Mouse (Mus musculus) forebrain, embryonic 11.5 days (tissue): Measurements from ENCODE around the gene Olfr835. TPM values are rescaled to one million over a fixed set of nuclear protein-coding genes. Genes with fewer than 3 reads are reported as not detected.

Experiments used
- ATAC-seq: fragments of 200-750 bp; cut with Nextera tagmentation; replicated peaks from 2 replicates; pipeline ENCODE4 v1.8.0; 2017; ENCODE audit warnings: moderate TSS enrichment; ENCODE audit not compliant: low FRiP score
- DNase-seq: peaks from one replicate; pipeline ENCODE4 v3.0.0-alpha.2; 2017; ENCODE audit warnings: low spot score
- H3K27ac ChIP-seq: fragments of 300-500 bp; sonication (generic); 2 replicates; pipeline ENCODE4 v1.5.1; 2014; ENCODE audit warnings: low read depth, low read length
- H3K27me3 ChIP-seq: fragments of 300-500 bp; sonication (generic); 2 replicates; pipeline ENCODE4 v1.6.1; 2014; ENCODE audit warnings: mild to moderate bottlenecking, low read length, mixed read lengths; ENCODE audit not compliant: control insufficient read depth, insufficient read depth
- H3K36me3 ChIP-seq: fragments of 300-500 bp; sonication (generic); 2 replicates; pipeline ENCODE4 v1.6.1; 2014; ENCODE audit warnings: mild to moderate bottlenecking, low read length, moderate library complexity, mixed read lengths; ENCODE audit not compliant: control insufficient read depth, insufficient read depth
- H3K4me1 ChIP-seq: fragments of 300-500 bp; sonication (generic); replicated peaks from 2 replicates; pipeline ENCODE4 v1.6.1; 2014; ENCODE audit warnings: low read length, mixed read lengths; ENCODE audit not compliant: control insufficient read depth, insufficient read depth
- H3K4me2 ChIP-seq: fragments of 300-500 bp; sonication (generic); 2 replicates; pipeline ENCODE4 v1.6.1; 2014; ENCODE audit warnings: low read depth, mild to moderate bottlenecking, low read length, moderate library complexity, mixed read lengths; ENCODE audit not compliant: severe bottlenecking
- H3K4me3 ChIP-seq: fragments of 300-500 bp; sonication (generic); 2 replicates; pipeline ENCODE4 v1.5.1; 2014; ENCODE audit warnings: low read depth, low read length
- H3K9ac ChIP-seq: fragments of 300-500 bp; sonication (generic); 2 replicates; pipeline ENCODE4 v1.6.1; 2014; ENCODE audit warnings: low read length
- H3K9me3 ChIP-seq: fragments of 300-500 bp; sonication (generic); 2 replicates; pipeline ENCODE4 v1.6.1; 2016; ENCODE audit warnings: low read length, mixed read lengths; ENCODE audit not compliant: control insufficient read depth
- WGBS: fragments of 180-500 bp; shearing (Covaris S2); extraction: QIAGEN DNeasy Blood & Tissue Kit; methylation state at CpG from one replicate; pipeline ENCODE4 v1.1.7; 2014; 5-methylcytosine and 5-hydroxymethylcytosine counted together
- polyA plus RNA-seq: library from polyadenylated mRNA; unstranded; fragments of >200 nt; fragmentation: Nextera tagmentation; extraction: Ambion mirVana; gene quantifications from 2 replicates; pipeline ENCODE4 v1.2.1, GENCODE M21; 2014

The Olfr835 gene
- not detected in 2 replicates for polyA plus RNA-seq

DNA sequence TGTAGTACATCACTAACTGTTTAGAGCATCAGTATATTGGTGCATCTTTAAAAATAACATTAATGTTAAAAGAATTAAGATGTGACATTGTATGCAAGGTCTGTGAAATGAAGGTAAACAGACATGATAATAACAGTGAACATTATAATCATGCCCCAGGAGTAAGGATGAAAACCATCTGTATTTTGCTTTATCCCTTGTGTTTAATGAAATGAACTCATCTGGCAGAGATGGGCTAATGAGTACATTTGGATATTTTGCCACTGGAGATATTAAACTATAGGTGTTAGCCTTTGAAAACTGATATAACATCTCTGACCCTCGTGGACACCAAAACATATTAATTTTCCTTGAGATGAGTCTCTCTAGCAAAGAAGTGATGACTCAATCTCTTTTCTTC, at the start of gene Olfr835:
TSS of gene Olfr835 (plus strand) at position 301 of the 400 bp plus-strand sequence.
- Histone ChIP-seq H3K9ac (no peak within 1 kb of the TSS), H3K4me2 (no peak within 1 kb of the TSS), H3K27me3 (no peaks in the 10 kb centered on the region), H3K27ac (no peak within 1 kb of the TSS), H3K4me1 (no peaks in the 10 kb centered on the region), H3K4me3 (no peak within 1 kb of the TSS), H3K36me3 (no peaks in the 10 kb centered on the region), H3K9me3 (no peaks in the 10 kb centered on the region; the same call in 1 of the 2 replicates)
- DNase-seq (no peak), ATAC-seq (no peak)
- WGBS = 61% methylated on average over 1 of the region's 1 CpGs

DNA sequence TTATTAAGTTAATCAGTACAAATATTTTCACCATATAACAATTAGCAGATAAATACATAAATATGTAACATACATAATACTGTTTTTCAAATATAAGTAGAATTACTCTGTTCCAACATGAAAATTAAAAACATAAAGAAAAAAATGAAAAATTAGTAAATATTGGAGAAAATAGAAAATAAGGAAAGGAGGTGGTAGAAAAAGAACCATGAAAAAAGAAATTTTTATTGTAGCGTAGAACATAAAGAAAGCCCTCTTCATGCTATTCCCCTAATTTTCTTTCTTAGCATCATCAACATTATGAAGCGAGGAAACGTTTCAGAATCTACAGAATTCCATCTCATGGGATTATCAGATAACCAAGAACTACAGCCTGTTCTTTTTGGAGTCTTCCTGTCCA, 44.8 kb upstream of the Olfr835 start, which contains the start of gene Olfr834:
TSS of gene Olfr834 (plus strand) at position 301 of the 400 bp plus-strand sequence.
- no peak for DNase-seq
- no peak for ATAC-seq
- Histone ChIP-seq H3K27me3 (no peaks in the 10 kb centered on the region), H3K4me3 (no peak within 1 kb of the TSS), H3K9ac (no peak within 1 kb of the TSS), H3K27ac (no peak within 1 kb of the TSS), H3K4me2 (no peak within 1 kb of the TSS), H3K9me3 (no peaks in the 10 kb centered on the region), H3K4me1 (no peaks in the 10 kb centered on the region), H3K36me3 (no peaks in the 10 kb centered on the region)
- 74% methylated on average over 3 of the region's 3 CpGs for WGBS

DNA sequence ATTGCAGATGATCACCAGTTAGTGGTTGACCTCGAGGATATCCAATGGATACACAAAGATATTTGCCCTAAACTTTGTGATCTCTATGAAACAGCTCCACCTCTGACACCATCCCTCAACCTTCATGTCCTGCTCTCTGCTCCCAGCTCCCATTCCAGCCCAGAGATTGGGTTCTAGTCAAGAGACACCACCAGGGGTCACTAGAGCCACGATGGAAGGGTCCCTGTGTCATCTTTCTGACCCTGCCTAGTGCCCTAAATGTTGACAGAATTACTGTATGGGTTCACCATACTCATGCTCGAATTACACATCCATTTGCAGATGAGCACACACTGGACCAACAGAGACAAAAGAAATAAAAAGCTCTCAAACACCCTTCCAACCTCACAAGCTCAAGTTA, 52.5 kb downstream of the Olfr835 start:
- Histone ChIP-seq H3K27me3 (no peaks in the 10 kb centered on the region), H3K4me2 (no peak overlapping the region), H3K36me3 (no peaks in the 10 kb centered on the region), H3K4me1 (no peaks in the 10 kb centered on the region), H3K9ac (no peak overlapping the region), H3K4me3 (no peak overlapping the region), H3K27ac (no peak overlapping the region), H3K9me3 (no peaks in the 10 kb centered on the region; the same call in 1 of the 2 replicates)
- no peak for DNase-seq
- ATAC-seq = no peak
- 41% methylated on average over 3 of the region's 3 CpGs for WGBS

Other genes starting within 250 kb of the Olfr835 start
- gene Olfr828, start 213.2 kb upstream of the Olfr835 start, polyA plus RNA-seq = not detected in 2 replicates
- gene Olfr829, start 177.8 kb upstream of the Olfr835 start, polyA plus RNA-seq = not detected in 2 replicates
- gene Olfr830, start 158.0 kb upstream of the Olfr835 start, polyA plus RNA-seq = not detected in 2 replicates
- not detected in 2 replicates for gene Olfr832, start 95.6 kb upstream of the Olfr835 start, polyA plus RNA-seq
- gene Olfr834, start 44.7 kb upstream of the Olfr835 start, polyA plus RNA-seq = not detected in 2 replicates
- gene Olfr836, start 87.6 kb downstream of the Olfr835 start, polyA plus RNA-seq = not detected in 2 replicates
- gene Olfr837, start 103.6 kb downstream of the Olfr835 start, polyA plus RNA-seq = not detected in 2 replicates
- not detected in 2 replicates for gene Olfr839-ps1, start 144.6 kb downstream of the Olfr835 start, polyA plus RNA-seq
- gene Olfr843, start 219.3 kb downstream of the Olfr835 start, polyA plus RNA-seq = not detected in 2 replicates